Mouse (Mus musculus) limb, embryonic 11.5 days (tissue): ENCODE measurements around the gene Slc39a7. TPM values are rescaled to one million over a fixed set of nuclear protein-coding genes. Genes with fewer than 3 reads are reported as not detected.
"Not testable (repeated sequence)": the region's sequence is repeated elsewhere in the genome, so short reads cannot be mapped to it uniquely, and the experiment has no call there.

ENCODE experiments used
- ATAC-seq: fragments of 200-750 bp; cut with Nextera tagmentation; 2 replicates; pipeline ENCODE4 v1.8.0; 2017; ENCODE audit warnings: low read depth; ENCODE audit not compliant: insufficient number of reproducible peaks, low FRiP score, low TSS enrichment
- DNase-seq: peaks from one replicate; pipeline ENCODE4 v3.0.0-alpha.2; 2015; ENCODE audit warnings: low spot score
- H3K27ac ChIP-seq: fragments of 300-500 bp; sonication (generic); replicated peaks from 2 replicates; pipeline ENCODE4 v1.5.1; 2014; ENCODE audit warnings: low read depth, mild to moderate bottlenecking, low read length
- H3K27me3 ChIP-seq: fragments of 300-500 bp; sonication (generic); 2 replicates; pipeline ENCODE4 v1.6.1; 2014; ENCODE audit warnings: mild to moderate bottlenecking, low read length, mixed read lengths; ENCODE audit not compliant: control insufficient read depth, insufficient read depth
- H3K36me3 ChIP-seq: fragments of 300-500 bp; sonication (generic); 2 replicates; pipeline ENCODE4 v1.6.1; 2014; ENCODE audit warnings: mild to moderate bottlenecking, low read length, moderate library complexity, mixed read lengths; ENCODE audit not compliant: control insufficient read depth, insufficient read depth
- H3K4me1 ChIP-seq: fragments of 300-500 bp; sonication (generic); 2 replicates; pipeline ENCODE4 v1.6.1; 2014; ENCODE audit warnings: low read length, mixed read lengths; ENCODE audit not compliant: control insufficient read depth, insufficient read depth
- H3K4me2 ChIP-seq: fragments of 300-500 bp; sonication (generic); 2 replicates; pipeline ENCODE4 v1.6.1; 2014; ENCODE audit warnings: low read depth, mild to moderate bottlenecking, moderate library complexity; ENCODE audit not compliant: severe bottlenecking
- H3K4me3 ChIP-seq: fragments of 300-500 bp; sonication (generic); 2 replicates; pipeline ENCODE4 v1.5.1; 2014; ENCODE audit warnings: low read depth, low read length
- H3K9ac ChIP-seq: fragments of 300-500 bp; sonication (generic); 2 replicates; pipeline ENCODE4 v1.6.1; 2014; ENCODE audit warnings: mild to moderate bottlenecking, low read length
- H3K9me3 ChIP-seq: fragments of 300-500 bp; sonication (generic); 2 replicates; pipeline ENCODE4 v1.6.1; 2016; ENCODE audit warnings: low read length; ENCODE audit not compliant: control insufficient read depth
- WGBS: fragments of 180-500 bp; shearing (Covaris S2); extraction: QIAGEN DNeasy Blood & Tissue Kit; methylation state at CpG from one replicate; pipeline ENCODE4 v1.1.7; 2014; 5-methylcytosine and 5-hydroxymethylcytosine counted together
- microRNA counts: library from miRNA; unstranded; fragments of <30 nt; microRNA quantifications from one replicate; lab custom pipeline; 2016
- microRNA-seq: library from miRNA; unstranded; fragments of <30 nt; microRNA quantifications from one replicate; pipeline ENCODE4, GENCODE M21; 2016
- polyA plus RNA-seq: library from polyadenylated mRNA; unstranded; fragments of >200 nt; fragmentation: Nextera tagmentation; extraction: Ambion mirVana; gene quantifications from 2 replicates; pipeline ENCODE4 v1.2.1, GENCODE M21; 2014

Slc39a7 gene
- polyA plus RNA-seq, 1 experiment from 2014 or later = 85.6 TPM

GRCm38 (mm10) chr17:33982136-33982535, 49.3 kb downstream of the Slc39a7 start:
- not testable (repeated sequence) for H3K9me3 ChIP-seq, H3K9ac ChIP-seq, ATAC-seq, H3K36me3 ChIP-seq, H3K27ac ChIP-seq, H3K4me3 ChIP-seq, H3K4me1 ChIP-seq
- DNase-seq = peak; percentile 79
- WGBS = 14% methylated on average over 8 of the region's 8 CpGs
- Histone ChIP-seq H3K4me2 (peak overlapping the region; percentile 49; the same call in 1 of the 2 replicates), H3K27me3 (peaks cover 25% of the 10 kb centered on the region)

- WGBS = 1% methylated on average over 27 of the region's 27 CpGs
- H3K4me3 ChIP-seq = peak overlapping the region; percentile 43
- H3K4me2 ChIP-seq = peak overlapping the region; percentile 49
- peak overlapping the region; percentile 59; the same call in 1 of the 2 replicates for H3K27ac ChIP-seq
- H3K9ac ChIP-seq = peak overlapping the region; percentile 61
- not testable (repeated sequence) for H3K4me1 ChIP-seq, H3K36me3 ChIP-seq, H3K9me3 ChIP-seq
- peak; percentile 96 for DNase-seq
- ATAC-seq = peak; percentile 92
- H3K27me3 ChIP-seq = peaks cover 29% of the 10 kb centered on the region
Observed at GRCm38 (mm10) chr17:33981192-33981909, 50.1 kb downstream of the Slc39a7 start.

GRCm38 (mm10) chr17:33980181-33981035, 51.1 kb downstream of the Slc39a7 start:
- H3K4me1 ChIP-seq = peaks cover 8% of the 10 kb centered on the region; the same call in 1 of the 2 replicates
- H3K27ac ChIP-seq = no peak overlapping the region
- no peak for ATAC-seq
- H3K4me2 ChIP-seq = no peak overlapping the region
- peaks cover 30% of the 10 kb centered on the region for H3K27me3 ChIP-seq
- H3K36me3 ChIP-seq = no peaks in the 10 kb centered on the region
- WGBS = 77% methylated on average over 19 of the region's 19 CpGs
- DNase-seq = no peak
- no peak overlapping the region; the same call in 1 of the 2 replicates for H3K9ac ChIP-seq
- H3K4me3 ChIP-seq = no peak overlapping the region
- H3K9me3 ChIP-seq = no peaks in the 10 kb centered on the region

- H3K4me2 ChIP-seq = no peak overlapping the region
- H3K27me3 ChIP-seq = peaks cover 30% of the 10 kb centered on the region
- H3K4me3 ChIP-seq = no peak overlapping the region
- H3K27ac ChIP-seq = no peak overlapping the region
- DNase-seq = no peak
- ATAC-seq = no peak
- H3K9ac ChIP-seq = no peak overlapping the region
- no peaks in the 10 kb centered on the region for H3K36me3 ChIP-seq
- peaks cover 8% of the 10 kb centered on the region; the same call in 1 of the 2 replicates for H3K4me1 ChIP-seq
- WGBS = 79% methylated on average over 6 of the region's 6 CpGs
- H3K9me3 ChIP-seq = no peaks in the 10 kb centered on the region
Observed at GRCm38 (mm10) chr17:33979512-33980050, 51.9 kb downstream of the Slc39a7 start.

- 2% methylated on average over 17 of the region's 17 CpGs for WGBS
- Histone ChIP-seq H3K27ac (no peak overlapping the region), H3K4me3 (peak overlapping the region; percentile 26), H3K9ac (peak overlapping the region; percentile 49), H3K27me3 (peaks cover 30% of the 10 kb centered on the region), H3K4me1 (peaks cover 8% of the 10 kb centered on the region; the same call in 1 of the 2 replicates), H3K4me2 (peak overlapping the region; percentile 54), H3K36me3 (no peaks in the 10 kb centered on the region), H3K9me3 (no peaks in the 10 kb centered on the region)
- DNase-seq = peak; percentile 40
- no peak for ATAC-seq
Observed at GRCm38 (mm10) chr17:33978631-33979031, 52.9 kb downstream of the Slc39a7 start.

MicroRNA genes within 50 kb of the gene (microRNA counts, 519-probe panel; counts per million panel counts)
- microRNA mmu-miR-219 (lab: Ali Mortazavi, UCI) = not detected

Small RNAs within 50 kb of the gene (microRNA-seq; reads per million reads assigned to microRNA genes)
- gene Mir219a-1 (1.2 reads per million), gene Mir219c (not detected)

Other genes with a start within 250 kb of the Slc39a7 start
- 37.9 and 43.6 TPM in 2 replicates for gene Angptl4, start 249.9 kb downstream of the Slc39a7 start, polyA plus RNA-seq
- gene Kank3, start 221.2 kb downstream of the Slc39a7 start, polyA plus RNA-seq = 23.0 and 25.1 TPM in 2 replicates
- gene Rps28, start 207.1 kb downstream of the Slc39a7 start, polyA plus RNA-seq = 1,083 and 1,144 TPM in 2 replicates
- 457 and 474 TPM in 2 replicates for gene Ndufa7, start 207.1 kb downstream of the Slc39a7 start, polyA plus RNA-seq
- gene Cd320, start 188.6 kb downstream of the Slc39a7 start, polyA plus RNA-seq = 85.5 and 91.5 TPM in 2 replicates
- not detected in 2 replicates for gene Gm7029, start 157.8 kb downstream of the Slc39a7 start, polyA plus RNA-seq
- gene Kifc1, start 141.0 kb downstream of the Slc39a7 start, polyA plus RNA-seq = 12.3 and 12.5 TPM in 2 replicates
- gene Platr17, start 126.5 kb downstream of the Slc39a7 start, polyA plus RNA-seq = 0.19 and 0.48 TPM in 2 replicates
- 66.8 and 71.3 TPM in 2 replicates for gene Daxx, start 122.3 kb downstream of the Slc39a7 start, polyA plus RNA-seq
- gene Tapbp, start 115.8 kb downstream of the Slc39a7 start, polyA plus RNA-seq = 12.5 and 14.8 TPM in 2 replicates
- gene Zbtb22, start 115.8 kb downstream of the Slc39a7 start, polyA plus RNA-seq = 10.1 and 11.8 TPM in 2 replicates
- 37.3 and 38.7 TPM in 2 replicates for gene Rgl2, start 102.1 kb downstream of the Slc39a7 start, polyA plus RNA-seq
- 208 and 212 TPM in 2 replicates for gene Pfdn6, start 91.3 kb downstream of the Slc39a7 start, polyA plus RNA-seq
- gene Wdr46, start 91.0 kb downstream of the Slc39a7 start, polyA plus RNA-seq = 37.4 and 45.6 TPM in 2 replicates
- 2.6 and 3.0 TPM in 2 replicates for gene B3galt4, start 80.2 kb downstream of the Slc39a7 start, polyA plus RNA-seq
- 35.6 and 37.1 TPM in 2 replicates for gene Vps52, start 75.9 kb downstream of the Slc39a7 start, polyA plus RNA-seq
- 1,618 and 1,641 TPM in 2 replicates for gene Rps18, start 75.7 kb downstream of the Slc39a7 start, polyA plus RNA-seq
- 4.2 and 5.3 TPM in 2 replicates for gene H2-K1, start 31.3 kb downstream of the Slc39a7 start, polyA plus RNA-seq
- 3.8 and 5.6 TPM in 2 replicates for gene Ring1, start 7.0 kb downstream of the Slc39a7 start, polyA plus RNA-seq
- gene H2-Ke6, start 3.6 kb downstream of the Slc39a7 start, polyA plus RNA-seq = 34.9 and 37.7 TPM in 2 replicates
- gene Rxrb, start 130 bp upstream of the Slc39a7 start, polyA plus RNA-seq = 20.5 and 24.0 TPM in 2 replicates
- gene Col11a2, start 7.8 kb upstream of the Slc39a7 start, polyA plus RNA-seq = 2.6 and 5.0 TPM in 2 replicates
- 0.55 and 1.2 TPM in 2 replicates for gene H2-Oa, start 60.7 kb upstream of the Slc39a7 start, polyA plus RNA-seq
- gene H2-DMa, start 87.9 kb upstream of the Slc39a7 start, polyA plus RNA-seq = 7.5 and 9.1 TPM in 2 replicates
- 141 and 152 TPM in 2 replicates for gene Brd2, start 91.0 kb upstream of the Slc39a7 start, polyA plus RNA-seq
- 0.23 TPM in 1 of 2 replicates, not detected in the other for gene H2-DMb2, start 111.6 kb upstream of the Slc39a7 start, polyA plus RNA-seq
- 0.45 and 0.61 TPM in 2 replicates for gene H2-DMb1, start 121.4 kb upstream of the Slc39a7 start, polyA plus RNA-seq
- 2.4 and 3.1 TPM in 2 replicates for gene Tap1, start 155.9 kb upstream of the Slc39a7 start, polyA plus RNA-seq
- gene Psmb9, start 156.1 kb upstream of the Slc39a7 start, polyA plus RNA-seq = 0.45 and 2.2 TPM in 2 replicates
- gene Psmb8, start 166.0 kb upstream of the Slc39a7 start, polyA plus RNA-seq = 1.7 and 1.9 TPM in 2 replicates
- 0.55 and 1.1 TPM in 2 replicates for gene Tap2, start 171.8 kb upstream of the Slc39a7 start, polyA plus RNA-seq
- gene H2-Ob, start 207.2 kb upstream of the Slc39a7 start, polyA plus RNA-seq = not detected in 2 replicates
- gene H2-Ab1, start 226.0 kb upstream of the Slc39a7 start, polyA plus RNA-seq = 3.7 and 4.5 TPM in 2 replicates